Mouse (Mus musculus): Measurements from ENCODE around the gene Tapt1. TPM values are rescaled to one million over a fixed set of nuclear protein-coding genes. Genes with fewer than 3 reads are reported as not detected.

Tapt1 gene
- total RNA-seq, 2 experiments from 2014 or later: 45.8 to 48.3 TPM

DNA sequence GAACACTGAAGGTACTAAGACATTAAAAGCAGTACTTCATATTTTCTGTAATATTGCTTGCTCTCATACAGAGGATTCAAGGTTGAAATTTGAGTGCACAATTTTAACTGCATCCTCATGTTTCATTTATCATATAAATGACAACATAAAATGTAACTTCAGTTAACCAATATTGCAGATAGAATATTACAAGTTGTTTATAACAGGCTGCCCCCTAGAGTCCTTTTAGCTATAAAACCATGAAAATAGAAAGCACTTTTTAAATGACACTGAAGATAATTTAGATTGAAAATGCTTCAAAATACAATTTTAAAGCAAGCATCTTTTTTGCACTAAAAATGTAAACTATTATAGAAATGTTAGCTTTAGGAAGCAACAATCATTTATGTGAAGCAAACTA is 24.8 kb downstream of the Tapt1 start:
- DNase-seq (ENCODE audit: low spot score in 2 of 2): no peak

DNA sequence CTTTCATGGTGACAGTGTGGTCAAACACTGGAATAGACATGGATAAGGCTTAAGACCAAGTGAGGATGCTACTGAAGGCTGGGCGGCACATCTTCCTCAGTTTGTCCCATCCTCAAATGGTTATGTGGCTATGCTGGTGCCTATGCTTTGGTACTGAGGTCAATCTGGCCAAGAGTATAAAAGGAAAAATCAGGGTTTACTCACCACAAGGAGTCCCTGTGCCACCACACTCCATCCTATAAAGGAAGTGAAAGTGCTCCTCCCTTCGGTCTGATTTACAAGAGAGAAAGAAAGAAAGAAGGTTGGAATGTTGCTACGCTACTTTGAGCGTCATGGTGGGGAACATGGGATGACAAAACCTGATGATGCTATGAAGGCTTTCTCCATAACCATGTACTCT is 27.3 kb downstream of the Tapt1 start:
- no peak for DNase-seq (ENCODE audit: low spot score in 2 of 2)

DNA sequence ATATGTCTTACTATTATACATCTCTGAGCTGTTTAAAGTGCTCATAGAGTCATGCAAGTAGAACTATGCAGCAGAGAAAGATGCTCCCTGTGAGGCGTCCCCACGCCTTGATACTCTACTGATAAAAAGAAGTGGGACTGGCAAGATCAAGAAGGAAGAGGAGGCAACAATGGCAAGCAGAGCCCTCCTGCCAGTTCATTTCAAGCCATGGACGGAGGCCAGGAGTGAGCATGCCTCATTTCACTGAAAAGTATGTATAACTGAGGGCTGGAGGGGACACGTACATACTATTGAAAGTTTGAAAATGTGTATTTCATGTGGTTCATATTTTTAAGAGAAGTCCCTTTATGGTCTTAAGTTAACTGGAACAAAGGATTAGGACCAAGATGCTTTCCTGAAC is 28.0 kb downstream of the Tapt1 start:
- DNase-seq (ENCODE audit: low spot score in 2 of 2): no peak

- DNase-seq (ENCODE audit: low spot score in 2 of 2): no peak
Observed at GRCm38 (mm10) chr5:44197806-44198205, 28.6 kb downstream of the Tapt1 start.

GRCm38 (mm10) chr5:44196167-44196566 is 30.3 kb downstream of the Tapt1 start:
- no peak for DNase-seq (ENCODE audit: low spot score in 2 of 2)

DNA sequence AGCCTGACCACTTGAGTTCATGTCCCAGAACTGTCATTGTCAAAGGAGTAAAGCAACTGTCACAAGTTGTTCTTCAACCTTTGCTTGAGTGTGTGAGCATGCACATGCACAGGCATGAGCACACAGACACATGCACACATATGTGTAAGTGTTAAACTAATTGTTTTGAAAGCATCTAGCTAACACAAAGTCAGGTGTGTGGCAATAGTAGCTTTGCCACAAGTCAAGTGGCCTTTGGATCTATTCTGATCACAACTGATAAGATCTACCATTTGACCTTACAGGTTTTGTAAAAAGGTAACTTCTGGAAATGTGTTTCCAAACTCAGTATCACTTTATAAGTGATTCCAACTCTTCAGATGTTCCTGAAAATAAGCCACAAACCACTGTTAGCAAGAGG is 39.1 kb downstream of the Tapt1 start:
- DNase-seq (ENCODE audit: low spot score in 2 of 2): no peak

GRCm38 (mm10) chr5:44181669-44182068 is 44.8 kb downstream of the Tapt1 start:
- no peak for DNase-seq (ENCODE audit: low spot score in 2 of 2)

DNA sequence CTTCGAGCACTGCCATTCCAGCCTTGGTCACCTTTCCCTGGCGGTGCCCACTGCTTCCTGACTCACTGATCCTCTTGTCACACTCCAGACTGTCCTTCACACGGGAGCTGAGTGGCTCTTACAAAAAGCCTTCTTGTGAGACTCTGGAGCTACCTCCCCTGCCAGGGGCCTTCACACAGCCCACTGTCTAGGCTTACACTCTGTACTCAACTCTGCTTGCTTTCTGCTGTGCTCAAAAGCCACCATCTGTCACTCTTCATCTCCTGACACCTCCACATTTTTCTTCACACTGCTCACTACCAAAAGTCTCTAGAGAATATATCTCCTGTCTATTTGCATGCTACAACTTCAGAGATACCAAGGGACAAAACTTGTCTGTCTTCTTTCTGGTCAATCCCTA is 46.0 kb downstream of the Tapt1 start:
- DNase-seq (ENCODE audit: low spot score in 2 of 2): no peak

DNA sequence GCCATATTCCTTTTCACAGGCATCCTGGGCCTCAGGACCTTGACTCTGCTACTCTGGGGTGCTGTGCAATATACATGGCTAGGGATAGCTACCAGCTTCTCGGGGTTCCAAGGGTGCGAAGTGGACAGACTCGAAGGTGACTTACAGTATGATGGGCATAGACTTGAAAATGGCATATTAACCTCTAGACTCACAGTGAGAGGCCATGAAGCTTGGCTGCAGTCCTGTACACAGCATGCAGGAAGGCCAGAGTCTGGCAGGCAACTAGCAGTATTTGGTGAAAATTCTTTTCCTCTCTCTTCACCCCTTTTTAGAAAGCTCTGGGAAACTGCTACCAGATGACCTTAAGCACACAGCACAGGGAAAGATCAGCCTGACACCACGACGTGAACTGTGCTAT is 52.4 kb downstream of the Tapt1 start:
- no peak for DNase-seq (ENCODE audit: low spot score in 2 of 2)

GRCm38 (mm10) chr5:44166866-44167265 is 59.6 kb downstream of the Tapt1 start:
- no peak for DNase-seq (ENCODE audit: low spot score in 2 of 2)

DNA sequence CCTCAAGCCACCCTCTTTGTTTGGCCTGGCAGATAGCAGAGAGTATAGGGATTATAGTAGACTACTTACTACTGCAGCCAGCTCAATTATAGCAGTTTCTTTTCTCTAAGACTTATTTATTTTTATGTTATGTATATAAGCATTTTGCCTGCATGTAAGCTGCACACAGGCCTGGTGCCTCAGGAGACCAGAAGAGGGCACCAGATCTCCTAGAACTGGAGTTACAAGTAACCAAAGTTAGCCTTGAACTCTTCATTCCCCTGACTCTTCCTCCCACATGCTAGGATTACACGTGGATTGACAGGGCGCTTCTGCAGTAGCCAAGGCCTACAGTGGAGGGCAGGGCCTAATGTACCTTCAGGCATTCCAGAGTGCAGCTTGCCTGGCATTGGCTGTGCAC is 60.6 kb downstream of the Tapt1 start:
- DNase-seq (ENCODE audit: low spot score in 2 of 2): no peak

- DNase-seq (ENCODE audit: low spot score in 2 of 2): no peak
Observed at GRCm38 (mm10) chr5:44164233-44164776, 62.1 kb downstream of the Tapt1 start.

DNA sequence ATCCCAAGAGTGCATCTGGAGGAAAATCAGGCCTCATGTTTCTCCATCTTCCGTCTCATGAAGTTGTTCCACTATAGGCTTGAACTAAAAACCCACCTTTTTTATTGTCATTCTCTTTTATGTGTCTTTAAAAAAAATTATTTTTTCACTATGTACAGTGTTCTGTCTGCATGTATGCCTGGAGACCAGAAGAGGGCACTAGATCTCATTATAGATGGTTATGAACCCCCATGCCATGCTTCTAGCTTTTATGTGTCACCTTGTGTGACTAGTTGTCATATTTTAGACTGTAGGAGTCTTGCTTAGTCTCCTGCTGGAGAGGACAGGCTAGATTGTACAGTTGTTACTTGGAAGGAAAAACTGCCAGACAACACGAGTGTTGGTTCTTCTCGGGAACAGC is 63.1 kb downstream of the Tapt1 start:
- DNase-seq (ENCODE audit: low spot score in 2 of 2): no peak

DNA sequence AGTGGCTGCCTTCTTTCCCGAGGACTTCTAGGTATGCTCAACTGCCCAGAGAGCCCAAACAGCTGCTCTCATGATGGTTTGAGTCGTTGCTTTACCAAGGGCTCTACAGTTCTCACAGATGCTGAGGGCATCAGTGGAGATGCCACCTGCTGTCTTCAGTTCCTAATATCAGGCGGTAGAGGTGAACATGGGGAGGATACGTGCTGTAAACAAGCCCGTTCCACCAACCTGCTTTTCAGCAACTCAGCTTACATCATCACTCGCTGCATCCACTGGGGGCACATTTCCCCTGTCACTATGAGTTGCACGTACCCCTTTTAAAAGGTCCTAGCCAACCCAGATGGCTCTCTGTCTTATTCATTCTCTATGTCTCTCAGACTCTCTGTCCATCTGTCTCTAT is 63.6 kb downstream of the Tapt1 start:
- no peak for DNase-seq (ENCODE audit: low spot score in 2 of 2)

DNA sequence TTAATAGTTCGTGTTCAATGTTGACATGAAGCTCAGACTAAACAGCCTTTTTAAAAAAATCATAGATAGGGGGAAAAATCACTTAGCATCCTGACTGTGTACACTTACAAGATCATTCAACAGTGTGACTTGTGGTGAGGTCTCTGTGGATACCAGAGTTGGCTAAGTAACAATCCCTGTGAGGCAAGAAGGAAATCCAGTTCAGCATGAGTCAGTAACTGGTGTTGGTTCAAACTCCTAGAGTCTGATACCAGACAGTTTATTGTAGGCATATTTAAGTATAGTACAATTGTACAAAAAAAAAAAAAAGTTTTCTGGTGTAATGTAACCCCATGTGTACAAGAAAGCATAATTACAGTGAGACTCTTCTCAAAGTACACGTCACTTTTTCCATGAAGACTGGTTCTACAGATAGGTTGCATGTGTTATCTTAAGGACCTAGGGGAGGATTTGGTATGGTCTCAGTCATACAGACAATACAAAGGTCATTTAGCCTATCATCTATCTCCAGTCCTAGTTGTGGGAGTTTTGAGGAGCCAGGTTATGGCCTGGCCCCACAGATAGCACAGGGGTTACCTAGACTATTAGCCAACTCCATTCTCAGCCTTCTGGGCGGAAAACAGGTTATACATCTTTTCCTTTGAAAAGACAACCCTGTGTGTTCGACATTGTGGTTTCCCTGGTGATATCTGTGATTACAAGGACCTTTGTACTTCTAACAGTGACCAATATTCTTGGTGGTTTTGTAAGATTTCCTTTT is 66.6 kb downstream of the Tapt1 start:
- no peak for DNase-seq (ENCODE audit: low spot score in 2 of 2)

DNA sequence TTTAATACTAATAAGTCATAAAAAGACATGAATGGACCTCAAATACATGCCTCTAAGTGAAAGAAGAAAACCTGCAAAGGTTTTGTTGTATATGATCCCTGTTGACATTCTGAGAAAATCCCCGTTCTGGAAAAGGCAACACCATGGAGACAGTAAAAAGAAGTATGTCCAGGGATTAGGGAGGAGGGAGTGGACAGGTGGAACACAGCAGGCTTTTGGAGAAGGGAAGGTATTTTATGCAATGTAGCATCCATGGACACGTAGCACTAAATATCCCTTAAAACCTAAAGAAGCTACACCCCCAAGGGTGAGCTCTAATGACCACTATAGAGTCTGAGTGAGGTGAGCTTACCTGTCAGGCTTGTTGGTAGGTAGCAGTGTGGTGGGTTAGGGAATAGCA is 67.2 kb downstream of the Tapt1 start:
- no peak for DNase-seq (ENCODE audit: low spot score in 2 of 2)

- DNase-seq (ENCODE audit: low spot score in 2 of 2): no peak
Observed at GRCm38 (mm10) chr5:44158458-44158857, 68.0 kb downstream of the Tapt1 start.

- no peak for DNase-seq (ENCODE audit: low spot score in 2 of 2)
Observed at GRCm38 (mm10) chr5:44157760-44158159, 68.7 kb downstream of the Tapt1 start.

GRCm38 (mm10) chr5:44153050-44153449 is 73.4 kb downstream of the Tapt1 start:
- no peak for DNase-seq (ENCODE audit: low spot score in 2 of 2)

GRCm38 (mm10) chr5:44151327-44152051 is 74.9 kb downstream of the Tapt1 start:
- DNase-seq (ENCODE audit: low spot score in 2 of 2): no peak

DNA sequence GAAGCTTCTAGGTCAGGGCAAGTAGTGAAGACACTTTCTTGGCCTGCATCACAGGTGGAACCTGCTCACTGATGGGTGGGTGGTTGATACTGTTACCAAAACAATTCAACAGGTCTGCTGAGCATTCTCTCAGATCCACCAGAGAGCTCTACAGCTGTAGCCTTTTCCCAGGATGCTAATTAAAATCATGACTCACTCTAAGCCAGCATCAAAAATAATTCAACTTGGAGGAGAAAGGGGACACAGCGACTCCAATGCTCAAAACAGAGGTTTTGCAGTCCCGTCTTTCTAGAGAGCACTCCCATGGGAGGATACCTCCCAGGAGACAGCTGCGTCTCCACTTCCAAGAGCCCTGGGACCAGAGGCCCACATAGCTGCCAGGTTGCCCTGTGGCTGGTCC is 78.7 kb downstream of the Tapt1 start:
- no peak for DNase-seq (ENCODE audit: low spot score in 2 of 2)

Data from adrenal gland, postnatal 4 days (tissue).